Mouse (Mus musculus): ENCODE data around the gene Gm7971. TPM values are rescaled to one million over a fixed set of nuclear protein-coding genes. Genes with fewer than 3 reads are reported as not detected.
"Not testable (repeated sequence)": the region's sequence is repeated elsewhere in the genome, so short reads cannot be mapped to it uniquely, and the experiment has no call there.

Gm7971 gene
- not detected for polyA plus RNA-seq (2021)

DNA sequence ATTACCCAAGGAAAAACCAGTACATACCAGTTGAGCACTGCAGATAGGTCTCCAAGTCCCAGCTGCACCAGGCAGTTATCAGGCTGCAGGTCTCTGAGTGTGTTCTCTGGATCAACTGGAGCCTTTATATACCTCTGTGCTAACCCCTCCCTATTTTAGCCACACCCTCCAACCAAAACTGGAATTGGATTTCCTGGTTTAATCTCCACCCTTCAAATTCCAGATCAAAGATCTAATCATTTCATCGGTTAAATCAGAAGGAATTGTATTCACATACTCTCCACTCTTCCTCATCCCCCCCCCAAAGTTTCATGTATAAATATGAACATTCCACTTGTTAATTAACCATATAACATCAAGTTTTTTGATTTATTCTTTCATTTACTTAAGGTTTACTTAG lies at the start of gene Gm7971:
TSS of gene Gm7971 (minus strand) at position 101 of the 400 bp plus-strand sequence.
- DNase-seq (ENCODE audit: low read depth, low spot score); POLR2A ChIA-PET; H3K27me3 ChIP-seq; in situ Hi-C loops (cut with MboI; ENCODE audit: low pct_unique_long_range_greater_than_20kb); ATAC-seq; CTCF ChIA-PET: not testable (repeated sequence)

Other genes starting within 250 kb of the Gm7971 start
- gene D5Ertd577e, start 138.1 kb downstream of the Gm7971 start, polyA plus RNA-seq (2021): not detected
- not detected for gene Gm3286, start 84.1 kb downstream of the Gm7971 start, polyA plus RNA-seq (2021)
- not detected for gene Gm7978, start 141.3 kb upstream of the Gm7971 start, polyA plus RNA-seq (2021)
- gene Gm7982, start 147.1 kb upstream of the Gm7971 start, polyA plus RNA-seq (2021): not detected
- gene E330014E10Rik, start 181.1 kb upstream of the Gm7971 start, polyA plus RNA-seq (2021): not detected

All from Patski (cell line).